Mouse (Mus musculus) right cerebral cortex, adult 18-20 months (tissue): ENCODE data around the gene Gm17018.
"Not testable (repeated sequence)": the region's sequence is repeated elsewhere in the genome, so short reads cannot be mapped to it uniquely, and the experiment has no call there.

ENCODE experiments used
- DNase-seq: peaks from one replicate; pipeline ENCODE4 v3.0.0; 2022; ENCODE audit warnings: mixed read lengths

Gene Gm17018

DNA sequence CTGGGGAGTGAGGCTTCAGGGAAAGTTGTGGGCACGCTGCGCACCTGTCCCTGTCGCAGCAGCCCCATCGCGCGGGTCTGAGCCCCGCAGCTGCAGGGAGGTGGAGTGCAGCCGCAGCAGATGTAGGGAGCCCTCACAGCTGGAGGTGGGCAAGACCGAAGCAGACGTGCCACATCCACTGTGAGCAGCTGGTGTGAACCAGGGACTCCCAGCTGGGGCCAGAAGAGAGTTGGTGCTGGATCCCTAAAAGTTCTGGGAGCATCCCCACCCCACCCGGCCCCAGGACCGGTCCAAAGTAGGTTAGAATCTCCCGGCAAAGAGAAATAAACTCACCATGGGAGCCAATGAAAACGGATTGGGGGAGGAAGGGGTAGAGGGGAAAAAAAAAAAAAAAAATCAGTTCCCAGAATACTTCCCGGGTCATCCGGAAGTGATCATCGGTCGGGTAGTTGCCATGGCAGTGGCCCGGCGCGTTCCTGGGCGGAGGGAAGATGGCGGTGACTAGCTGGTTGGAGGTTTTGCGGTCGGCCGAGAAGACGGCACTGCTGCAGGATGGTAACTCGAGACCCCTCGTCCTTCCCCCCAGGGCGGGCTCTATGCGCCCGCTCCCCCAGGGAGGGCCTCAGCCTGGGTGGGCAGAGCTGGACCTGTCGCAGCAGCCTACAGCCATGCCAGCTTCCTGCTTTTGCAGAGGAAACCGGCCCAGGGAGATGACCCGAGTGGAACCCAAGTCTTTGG, at the start of gene Gm17018, which contains the start of gene Poll:
TSS of gene Gm17018 (plus strand) at position 463 of the 738 bp plus-strand sequence.
TSS of gene Poll (minus strand) at position 379 of the 738 bp plus-strand sequence.
- peak; percentile 88 for DNase-seq

DNA sequence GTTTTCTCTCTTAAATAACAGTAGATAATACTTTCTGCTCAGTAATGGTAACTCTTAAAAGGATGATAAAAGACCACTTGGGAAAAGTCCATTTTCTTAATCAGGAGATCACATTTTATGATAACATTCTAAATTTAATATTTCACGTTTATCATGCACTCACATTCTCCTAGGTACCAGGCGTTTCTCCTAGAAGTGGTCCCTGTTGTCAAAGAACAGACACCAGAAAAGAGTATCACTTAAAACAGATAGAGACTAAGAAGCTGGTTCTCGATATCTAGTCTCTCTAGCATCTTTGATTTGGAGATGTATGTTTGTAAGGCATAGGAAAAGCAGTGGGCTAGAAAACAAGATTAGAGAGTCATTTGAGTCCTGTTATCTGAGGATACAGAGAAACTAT, 49.7 kb upstream of the Gm17018 start:
- DNase-seq: no peak

GRCm38 (mm10) chr19:45511406-45511805, 49.0 kb upstream of the Gm17018 start:
- no peak for DNase-seq

- no peak for DNase-seq
Measured at GRCm38 (mm10) chr19:45515341-45515740, 45.1 kb upstream of the Gm17018 start.

- no peak for DNase-seq
Measured at GRCm38 (mm10) chr19:45516264-45516663, 44.2 kb upstream of the Gm17018 start.

GRCm38 (mm10) chr19:45527382-45527781, 33.0 kb upstream of the Gm17018 start:
- DNase-seq: no peak

- DNase-seq: no peak
Measured at GRCm38 (mm10) chr19:45527931-45528534, 32.4 kb upstream of the Gm17018 start.

DNA sequence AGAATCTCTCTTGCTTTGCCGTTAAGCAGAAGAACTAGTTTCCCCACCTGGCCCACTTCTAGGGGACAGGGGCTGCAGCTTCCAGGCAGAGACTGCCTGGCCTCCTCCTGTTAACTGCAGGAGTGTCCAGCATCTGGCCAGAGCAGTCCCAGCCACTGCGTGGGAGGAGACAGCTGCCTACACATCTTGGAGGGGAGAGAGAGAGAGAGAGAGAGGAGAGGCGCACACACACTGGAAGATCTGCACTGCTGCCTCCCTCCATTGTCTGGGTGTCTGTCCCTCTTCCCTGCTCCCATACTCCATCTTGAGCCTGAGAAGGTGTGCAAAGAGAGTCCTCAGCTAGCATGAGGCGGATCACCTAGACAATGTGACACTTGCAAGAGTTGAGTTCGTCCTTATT, 31.1 kb upstream of the Gm17018 start:
- DNase-seq: no peak

DNA sequence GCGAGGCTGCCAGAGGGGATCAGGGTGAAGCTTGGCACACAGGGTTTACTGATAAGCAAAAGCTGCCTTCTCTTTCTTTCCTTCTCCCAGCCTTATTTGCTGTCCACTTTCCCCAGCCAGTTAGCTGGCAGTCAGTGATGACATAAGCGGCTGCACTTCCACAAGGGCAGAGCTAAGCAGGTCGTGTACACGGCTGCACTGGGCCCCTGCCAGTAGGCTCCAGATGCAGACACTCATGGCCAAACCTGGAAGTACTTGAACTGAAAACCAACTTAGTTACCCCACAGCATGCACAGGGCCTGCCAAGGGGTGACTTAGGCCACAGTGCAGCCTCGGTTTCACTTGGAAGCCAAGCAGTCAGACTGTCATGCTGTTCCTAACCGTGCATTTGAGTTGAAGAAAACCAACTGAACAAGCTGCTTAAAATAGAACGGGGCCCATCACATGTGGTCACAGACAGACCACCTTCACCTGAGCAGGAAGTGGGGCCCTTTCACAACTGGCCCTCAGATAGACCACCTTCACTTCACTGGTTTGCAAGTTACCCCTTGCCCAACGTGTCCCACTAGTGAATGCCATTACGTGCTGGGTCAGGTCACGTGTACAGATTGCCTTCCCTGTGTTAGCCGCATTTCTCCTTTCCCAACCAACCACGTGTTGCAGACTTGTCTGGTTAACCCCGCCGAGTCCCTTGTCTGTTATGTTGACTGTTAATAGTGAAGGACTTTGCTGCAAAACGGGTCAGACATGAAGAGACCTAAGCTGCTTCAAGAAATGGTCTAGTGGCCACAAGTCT, 30.0 kb upstream of the Gm17018 start:
- DNase-seq: no peak

- no peak for DNase-seq
Measured at GRCm38 (mm10) chr19:45531554-45531953, 28.9 kb upstream of the Gm17018 start.

- no peak for DNase-seq
Measured at GRCm38 (mm10) chr19:45533617-45534016, 26.8 kb upstream of the Gm17018 start.

GRCm38 (mm10) chr19:45535214-45535735, 25.1 kb upstream of the Gm17018 start:
- no peak for DNase-seq

DNA sequence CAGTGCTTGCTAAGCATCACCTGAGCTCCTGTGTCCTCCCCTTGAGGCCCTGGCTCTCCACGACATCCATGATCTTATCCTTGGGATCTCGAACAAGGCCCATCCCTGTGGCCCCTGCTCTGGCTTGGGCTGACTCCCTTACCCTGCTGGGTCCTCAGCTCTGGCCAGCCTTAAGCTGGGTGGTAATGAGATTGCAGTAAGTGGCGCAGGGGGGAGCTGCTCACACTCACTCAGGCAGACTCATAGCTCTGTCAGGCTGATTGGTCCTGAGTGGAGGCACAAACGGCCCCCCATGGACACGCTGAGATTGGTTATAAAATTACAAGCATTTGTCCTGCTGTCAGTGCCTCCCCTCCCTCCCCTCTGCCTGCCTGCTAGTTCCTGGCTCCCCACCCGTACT, 24.5 kb upstream of the Gm17018 start:
- DNase-seq: no peak

GRCm38 (mm10) chr19:45537505-45537904, 22.9 kb upstream of the Gm17018 start:
- peak; percentile 46 for DNase-seq

GRCm38 (mm10) chr19:45540657-45541408, 19.6 kb upstream of the Gm17018 start:
- peak; percentile 42 for DNase-seq

GRCm38 (mm10) chr19:45541409-45542041, 18.9 kb upstream of the Gm17018 start:
- DNase-seq: peak; percentile 44

DNA sequence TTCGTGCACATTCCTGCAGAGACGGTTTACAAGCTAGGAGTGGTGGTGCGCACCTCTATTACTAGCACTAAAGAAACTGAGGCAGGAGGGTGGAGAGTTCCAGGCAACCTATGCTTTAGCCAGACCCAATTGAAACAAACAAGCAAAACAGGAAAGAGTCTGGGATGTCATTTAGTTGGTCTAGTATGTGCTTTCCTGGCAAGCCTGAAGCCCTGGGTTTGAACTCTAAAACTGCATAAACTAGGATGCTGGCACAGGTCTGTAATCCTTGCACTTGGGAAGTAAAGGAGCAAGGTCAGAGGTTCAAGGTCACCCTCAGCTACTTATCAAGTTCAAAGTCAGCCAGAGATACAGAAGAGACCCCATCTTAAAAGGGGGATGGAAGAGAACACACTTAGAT, 18.4 kb upstream of the Gm17018 start:
- no peak for DNase-seq

GRCm38 (mm10) chr19:45544152-45544924, 16.1 kb upstream of the Gm17018 start:
- DNase-seq: no peak

DNA sequence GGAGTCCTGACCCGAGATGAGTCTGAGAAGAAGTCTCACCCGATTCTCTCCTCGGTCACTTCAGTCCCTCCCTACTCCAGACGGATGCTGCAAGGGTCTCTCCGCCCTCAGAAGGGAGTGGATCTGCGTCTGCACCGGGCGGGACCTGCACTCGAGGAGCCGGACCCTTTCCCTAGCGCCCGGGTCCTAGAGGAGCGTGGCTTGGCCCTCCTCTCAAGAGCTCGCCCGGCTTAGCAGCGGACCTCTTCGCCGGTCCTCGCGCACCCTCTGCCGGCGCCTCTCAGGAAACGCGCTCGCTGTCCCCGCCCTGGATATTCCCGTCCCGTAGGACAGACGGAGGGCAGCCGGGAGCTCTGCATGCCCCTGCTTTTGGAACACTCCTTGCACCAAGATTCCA, 15.5 kb upstream of the Gm17018 start:
- peak; percentile 80 for DNase-seq

DNA sequence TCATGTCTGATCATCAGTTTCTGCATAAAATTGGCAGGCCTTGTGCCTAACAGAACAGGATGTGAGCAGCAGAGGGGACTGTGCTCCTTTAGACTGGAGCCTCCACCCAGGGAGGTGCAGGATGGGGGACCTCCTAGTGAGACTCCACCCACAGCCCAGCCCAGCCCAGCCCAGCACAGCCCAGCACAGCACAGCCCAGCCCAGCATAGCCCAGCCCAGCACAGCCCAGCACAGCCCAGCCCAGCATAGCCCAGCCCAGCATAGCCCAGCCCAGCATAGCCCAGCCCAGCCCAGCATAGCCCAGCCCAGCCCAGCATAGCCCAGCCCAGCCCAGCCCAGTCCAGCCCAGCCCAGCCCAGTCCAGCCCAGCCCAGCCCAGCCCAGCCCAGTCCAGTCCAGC, 12.2 kb upstream of the Gm17018 start:
- DNase-seq: not testable (repeated sequence)
